Mouse (Mus musculus) right cerebral cortex, postnatal 25 days (tissue): ENCODE data around the gene Homez.

Experiments
- DNase-seq: peaks from one replicate; pipeline ENCODE4 v3.0.0; 2022

Homez gene

DNA sequence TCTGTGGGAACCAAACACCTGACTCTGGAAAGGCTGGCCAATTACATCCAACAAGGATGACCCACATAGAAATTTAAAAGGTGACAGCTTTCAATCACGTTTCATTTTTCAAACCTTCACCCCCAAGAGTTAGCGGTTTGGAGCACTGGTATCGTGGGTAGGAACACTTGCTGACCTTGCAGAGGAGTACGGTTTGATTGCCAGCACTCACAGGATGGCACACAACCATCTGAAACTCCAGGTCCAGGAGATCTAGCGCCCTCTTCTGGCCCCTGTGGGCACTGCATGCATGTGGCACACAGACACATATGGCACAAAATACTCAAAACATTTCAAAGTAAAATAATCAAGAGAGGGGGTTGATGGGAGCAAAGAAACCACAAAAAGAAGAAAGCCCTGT, 3.8 kb downstream of the Homez start:
- DNase-seq: no peak

DNA sequence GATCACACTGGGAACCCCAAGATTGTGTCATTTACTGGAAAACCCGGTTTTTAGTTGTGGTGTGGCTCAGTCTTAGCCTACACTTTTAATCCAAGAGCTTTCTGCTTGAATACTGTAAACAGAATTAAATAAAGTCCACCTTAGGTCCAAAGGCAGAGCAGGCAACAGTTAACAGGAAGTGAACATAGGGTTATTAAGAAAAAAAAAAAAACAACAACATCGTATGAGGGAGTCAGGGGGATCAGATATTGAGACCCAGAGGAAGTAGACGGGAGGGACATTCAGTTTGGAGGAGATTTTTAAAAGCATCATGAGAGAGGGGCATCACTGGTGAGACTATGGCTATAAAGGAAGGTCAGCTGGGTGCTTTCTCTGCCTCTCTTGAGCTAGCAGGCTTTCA, 4.5 kb downstream of the Homez start:
- no peak for DNase-seq

DNA sequence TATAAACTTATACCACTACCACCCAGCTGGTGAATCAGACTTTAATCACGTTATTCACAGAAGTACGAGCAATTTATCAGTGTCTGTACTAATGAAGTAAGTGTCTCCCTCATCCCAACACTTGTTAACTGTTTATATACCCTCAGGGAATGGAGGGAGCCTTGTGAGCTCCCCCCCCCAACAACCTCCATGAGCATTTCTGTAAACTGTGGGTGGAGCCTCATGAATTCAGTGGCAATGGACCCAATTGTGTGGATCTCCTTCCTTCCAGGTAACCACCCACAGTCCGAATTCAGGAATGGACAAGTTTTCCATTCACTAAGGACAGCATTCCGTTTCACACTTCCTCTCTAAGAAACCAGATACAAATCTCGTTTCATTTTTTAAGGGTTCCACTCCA, 5.1 kb downstream of the Homez start:
- DNase-seq: no peak

DNA sequence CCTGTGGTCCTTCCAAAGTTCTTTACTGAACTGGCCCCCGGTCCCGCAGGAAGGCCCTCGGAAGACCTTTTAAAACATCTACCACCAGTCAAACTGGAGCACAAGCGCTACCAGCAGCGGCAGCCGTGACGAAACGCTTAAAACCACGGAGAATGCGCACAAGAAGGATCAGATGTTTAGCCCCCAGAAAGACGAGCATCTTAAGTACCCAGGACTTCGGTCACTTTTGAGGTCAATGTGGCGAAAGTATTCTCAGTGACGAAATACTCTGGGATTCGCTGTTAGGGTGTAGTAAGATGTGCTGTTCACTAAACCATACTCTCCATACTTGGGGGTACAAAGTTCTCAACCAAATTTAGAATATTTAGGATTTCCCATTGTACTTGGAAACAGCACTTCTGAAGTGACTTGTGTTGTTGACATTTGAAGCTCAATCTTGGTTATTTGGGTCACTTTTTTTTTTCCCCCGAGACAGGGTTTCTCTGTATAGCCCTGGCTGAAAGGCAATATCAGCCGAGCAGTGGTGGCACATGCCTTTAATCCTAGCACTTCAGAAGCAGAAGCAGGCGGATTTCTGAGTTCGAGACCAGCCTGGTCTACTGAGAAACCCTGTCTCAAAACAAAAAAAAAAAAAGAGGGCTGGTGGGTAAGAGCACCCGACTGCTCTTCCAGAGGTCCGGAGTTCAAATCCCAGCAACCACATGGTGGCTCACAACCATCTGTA, 6.3 kb downstream of the Homez start:
- no peak for DNase-seq

DNA sequence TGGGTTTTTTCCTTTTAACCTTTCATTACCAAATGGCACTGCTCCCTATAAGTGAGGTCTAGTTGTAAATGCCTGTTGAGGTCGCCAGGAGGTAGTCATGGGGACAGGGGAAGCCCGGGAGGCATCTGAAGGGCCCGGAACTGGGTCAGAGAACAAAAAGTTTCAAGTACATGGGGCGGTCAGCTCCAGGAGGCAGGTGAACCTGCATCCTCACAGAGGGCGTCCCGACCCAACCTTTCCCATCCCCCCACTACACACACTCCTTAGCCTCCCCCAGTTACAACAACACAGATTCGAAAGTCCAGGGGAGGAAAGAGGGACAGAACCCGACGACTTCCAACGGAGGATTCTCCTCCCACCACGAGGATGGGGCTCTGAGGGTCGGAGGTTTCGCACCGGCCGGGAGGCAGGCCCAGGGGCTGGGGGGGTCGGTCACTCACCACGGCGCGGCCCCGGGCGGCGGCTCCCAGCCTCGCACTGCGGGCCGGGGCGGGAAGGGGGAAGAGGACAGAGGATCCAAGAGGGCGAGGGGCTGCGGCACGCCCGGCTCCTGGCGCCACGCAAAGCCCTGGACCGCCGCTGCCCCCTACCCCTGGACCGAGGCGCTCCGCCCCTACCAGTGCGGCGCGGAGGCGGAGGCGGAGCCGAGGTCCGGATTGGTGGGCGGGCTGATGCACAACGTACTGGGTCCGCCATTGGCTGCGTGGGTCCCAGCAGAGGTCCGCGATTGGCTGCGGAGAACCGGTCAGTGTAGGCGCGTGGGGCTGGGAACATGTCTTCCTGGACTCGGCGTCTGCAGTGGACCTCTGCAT, 7.1 kb downstream of the Homez start:
- peak; percentile 93 for DNase-seq

DNA sequence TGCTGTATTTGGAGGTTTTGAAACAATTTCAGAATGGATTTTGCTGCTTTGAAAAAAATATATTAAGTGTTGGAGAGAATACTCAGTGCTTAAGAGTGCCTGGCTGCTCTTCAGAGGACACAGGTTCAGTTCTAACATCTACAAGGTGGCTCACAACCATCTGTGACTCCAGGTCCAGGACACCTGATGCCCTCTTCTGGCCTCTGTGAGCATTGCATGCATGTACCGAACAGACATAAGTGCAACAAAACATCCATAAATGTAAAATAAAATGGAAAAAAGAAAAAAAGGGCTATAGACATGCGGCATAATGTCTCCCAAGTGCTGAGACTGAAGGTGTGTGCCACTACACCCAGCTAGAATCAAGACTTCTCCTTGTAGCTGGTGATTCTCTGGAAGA, 10.2 kb downstream of the Homez start:
- no peak for DNase-seq

DNA sequence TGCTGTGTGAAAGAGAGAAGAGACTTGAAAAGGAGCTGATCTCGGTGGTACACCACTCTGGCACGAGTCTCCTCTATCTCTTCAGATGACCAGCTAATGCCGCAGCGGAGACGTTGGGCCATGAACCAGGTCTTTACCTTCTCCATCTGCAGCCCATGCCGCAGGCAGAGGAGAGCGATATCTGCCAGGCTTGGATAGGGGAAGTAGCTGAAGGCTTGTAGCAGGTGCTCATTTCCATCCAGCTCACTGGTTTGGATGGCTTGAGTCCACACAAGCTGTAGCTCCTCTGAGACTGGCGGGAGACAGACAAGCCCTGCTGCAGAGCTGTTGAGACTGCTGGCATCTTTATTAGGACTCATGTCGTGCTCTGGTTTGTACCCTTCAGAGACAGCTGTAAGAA, 12.9 kb downstream of the Homez start:
- DNase-seq: no peak

DNA sequence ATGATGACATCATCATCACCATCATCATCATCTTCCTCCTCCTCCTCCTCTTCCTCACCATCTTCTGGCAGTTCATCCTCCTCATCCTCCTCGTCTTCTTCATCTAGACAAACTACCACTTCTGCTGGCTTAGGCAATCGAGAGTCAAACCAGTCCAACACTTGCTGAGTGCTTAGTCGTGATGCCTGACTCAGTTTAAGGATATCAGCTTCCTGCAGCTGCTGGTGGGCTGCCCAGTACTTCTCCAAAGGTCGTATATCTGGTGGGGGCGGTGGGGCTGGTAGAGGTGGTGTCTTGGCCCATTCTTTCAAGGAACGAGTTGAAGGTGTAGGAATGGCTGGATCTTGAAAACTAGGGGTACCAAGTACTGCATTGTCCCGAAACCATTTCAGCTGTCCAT, 14.1 kb downstream of the Homez start:
- no peak for DNase-seq

DNA sequence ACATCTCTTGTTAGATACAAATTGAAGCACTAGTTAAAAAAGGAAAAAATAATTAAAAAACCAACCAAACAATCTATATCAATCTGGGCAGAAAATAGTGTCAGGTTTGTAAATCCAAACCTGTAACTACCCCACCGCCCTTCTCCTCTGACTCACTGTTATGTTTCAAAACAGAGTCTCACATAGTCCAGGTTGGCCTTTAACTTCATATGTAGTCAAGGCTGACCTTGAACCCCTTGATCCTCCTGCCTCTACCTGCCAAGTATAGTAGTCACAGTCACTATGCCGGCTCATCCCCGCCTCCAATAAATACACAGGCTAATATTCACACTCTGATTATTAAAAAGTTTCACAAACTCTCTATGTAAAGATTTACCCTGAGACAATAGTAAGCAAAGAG, 15.0 kb downstream of the Homez start:
- no peak for DNase-seq

DNA sequence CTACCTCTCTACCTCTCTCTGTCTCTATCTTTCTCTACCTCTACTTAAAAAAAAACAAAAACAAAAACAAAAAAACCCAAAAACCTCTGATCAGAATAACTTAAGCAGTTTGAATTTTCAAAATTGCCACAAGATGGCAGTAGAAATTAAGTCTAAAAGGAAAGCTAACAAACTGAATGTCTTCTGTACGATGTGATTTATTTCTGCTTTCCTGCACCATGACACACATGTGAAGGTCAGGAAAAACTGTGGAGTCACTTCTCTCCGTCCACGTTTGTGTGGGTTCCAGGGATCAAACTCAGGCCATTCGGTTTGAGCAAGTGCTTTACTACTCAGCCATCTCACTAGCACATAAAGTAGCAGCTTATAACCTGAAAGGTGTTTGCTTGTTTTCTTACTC, 27.3 kb downstream of the Homez start:
- peak; percentile 7 for DNase-seq

DNA sequence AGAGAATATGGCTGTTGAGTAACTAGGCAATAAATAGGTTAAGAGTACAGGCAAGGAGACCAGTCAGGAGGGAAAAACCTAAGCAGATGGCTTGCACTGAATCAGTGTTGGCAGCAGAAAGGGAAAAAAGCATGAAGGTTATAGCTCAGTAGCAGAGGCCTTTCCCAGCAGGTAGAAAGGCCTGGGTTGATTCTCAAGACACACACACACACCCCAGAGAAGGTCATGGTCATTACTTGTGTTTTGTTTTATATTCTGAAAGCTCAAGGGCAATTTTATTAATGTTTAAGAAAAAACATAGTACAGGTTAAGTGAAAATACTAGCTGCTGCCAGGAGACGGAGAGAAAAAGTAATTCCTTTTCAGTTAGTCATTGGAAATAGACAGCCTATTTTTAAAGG, 47.0 kb downstream of the Homez start:
- DNase-seq: no peak

DNA sequence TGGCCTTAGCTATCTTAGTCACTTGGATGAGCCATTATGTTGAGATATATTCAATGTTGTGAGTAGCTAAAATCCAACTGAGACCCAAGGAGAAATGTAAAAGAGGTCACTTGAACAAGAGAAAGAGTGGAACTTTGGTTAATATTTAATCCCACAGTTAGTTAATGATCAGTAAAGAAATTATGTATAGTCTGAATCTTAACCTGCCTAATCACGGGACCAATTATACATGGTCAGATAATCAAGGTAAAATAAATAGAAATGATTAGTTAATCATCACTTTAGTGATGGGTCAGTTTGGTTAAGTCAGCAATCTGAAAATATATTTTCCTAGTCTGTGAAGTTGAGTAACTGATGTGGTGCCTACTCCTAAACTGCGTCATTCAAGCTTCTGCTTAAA, 48.5 kb downstream of the Homez start:
- no peak for DNase-seq

DNA sequence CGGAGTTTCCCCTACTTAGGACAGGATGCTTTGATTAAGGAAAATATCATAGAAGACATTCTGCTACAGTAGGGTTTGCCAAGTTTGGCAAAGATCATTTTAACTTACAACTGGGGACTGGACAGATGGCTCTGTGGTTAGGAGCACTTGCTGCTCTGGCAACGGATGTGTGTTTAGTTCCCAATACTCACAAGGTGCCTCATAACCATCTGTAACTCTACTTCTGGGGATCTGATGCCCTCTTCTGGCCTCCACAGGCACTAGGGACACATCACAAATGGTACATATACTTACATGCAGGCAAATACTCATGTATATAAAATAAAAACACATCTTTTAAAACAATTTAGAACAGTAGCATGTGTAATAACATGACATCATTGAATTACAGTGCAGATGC, 53.0 kb downstream of the Homez start:
- DNase-seq: no peak

DNA sequence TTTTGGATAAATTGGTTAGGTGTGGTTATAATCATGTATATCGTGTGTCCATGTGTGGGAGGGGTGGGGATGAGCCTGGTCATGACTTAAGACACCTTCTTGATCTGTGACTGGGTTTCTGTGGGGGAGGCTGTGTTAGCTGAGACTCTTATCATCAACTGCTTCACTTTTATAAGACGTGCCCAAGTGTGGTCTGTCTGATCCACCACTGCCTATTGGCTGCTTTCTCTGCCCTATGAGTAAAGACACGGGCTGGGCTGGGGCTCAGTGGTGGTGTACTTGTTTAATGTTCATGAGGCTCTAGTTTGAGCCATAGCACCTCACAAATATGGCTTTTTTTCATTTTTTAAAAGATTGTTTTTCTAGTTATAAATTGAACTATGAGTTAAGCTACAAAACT, 55.0 kb downstream of the Homez start:
- no peak for DNase-seq

DNA sequence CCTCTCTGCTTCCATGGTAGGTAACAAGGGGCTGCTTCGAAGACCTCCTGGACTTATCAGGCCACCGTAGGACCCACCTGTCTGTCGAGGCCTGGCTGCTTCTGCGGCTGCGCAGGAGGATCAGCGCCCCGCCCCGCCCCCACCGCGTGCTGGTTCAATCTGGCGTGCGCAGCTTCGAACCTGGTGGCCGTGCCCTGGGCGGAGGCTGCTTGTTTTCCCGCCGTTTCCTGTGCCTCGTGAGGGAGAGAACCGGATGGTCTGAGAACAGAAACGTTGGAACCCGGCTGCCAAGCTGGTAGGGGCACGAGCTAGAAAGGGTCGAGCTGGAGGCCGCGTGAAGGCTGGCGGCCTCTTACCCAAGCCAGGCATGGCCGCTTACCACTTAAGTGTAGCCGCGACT, 56.8 kb downstream of the Homez start, which contains the start of gene Rnf212b:
TSS of gene Rnf212b (plus strand) at position 151 of the 400 bp plus-strand sequence.
- no peak for DNase-seq

DNA sequence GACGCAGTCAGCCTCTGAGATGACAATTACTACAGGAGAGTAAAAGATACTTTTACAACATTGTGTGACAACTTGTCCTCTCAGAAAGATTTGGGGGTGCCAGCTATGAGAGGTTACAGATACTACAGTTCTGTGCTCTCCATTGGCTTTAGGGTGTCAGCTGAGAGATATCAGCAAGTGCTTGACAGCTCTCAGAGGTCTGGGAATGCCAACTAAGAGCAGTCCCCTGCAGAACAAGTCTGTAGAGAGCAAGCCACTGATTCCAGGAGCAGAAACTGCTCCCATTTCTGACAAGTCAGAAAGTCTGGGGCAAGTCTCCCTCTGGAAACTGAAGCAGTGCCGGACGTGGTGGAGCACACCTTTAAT, 61.1 kb downstream of the Homez start:
- no peak for DNase-seq

DNA sequence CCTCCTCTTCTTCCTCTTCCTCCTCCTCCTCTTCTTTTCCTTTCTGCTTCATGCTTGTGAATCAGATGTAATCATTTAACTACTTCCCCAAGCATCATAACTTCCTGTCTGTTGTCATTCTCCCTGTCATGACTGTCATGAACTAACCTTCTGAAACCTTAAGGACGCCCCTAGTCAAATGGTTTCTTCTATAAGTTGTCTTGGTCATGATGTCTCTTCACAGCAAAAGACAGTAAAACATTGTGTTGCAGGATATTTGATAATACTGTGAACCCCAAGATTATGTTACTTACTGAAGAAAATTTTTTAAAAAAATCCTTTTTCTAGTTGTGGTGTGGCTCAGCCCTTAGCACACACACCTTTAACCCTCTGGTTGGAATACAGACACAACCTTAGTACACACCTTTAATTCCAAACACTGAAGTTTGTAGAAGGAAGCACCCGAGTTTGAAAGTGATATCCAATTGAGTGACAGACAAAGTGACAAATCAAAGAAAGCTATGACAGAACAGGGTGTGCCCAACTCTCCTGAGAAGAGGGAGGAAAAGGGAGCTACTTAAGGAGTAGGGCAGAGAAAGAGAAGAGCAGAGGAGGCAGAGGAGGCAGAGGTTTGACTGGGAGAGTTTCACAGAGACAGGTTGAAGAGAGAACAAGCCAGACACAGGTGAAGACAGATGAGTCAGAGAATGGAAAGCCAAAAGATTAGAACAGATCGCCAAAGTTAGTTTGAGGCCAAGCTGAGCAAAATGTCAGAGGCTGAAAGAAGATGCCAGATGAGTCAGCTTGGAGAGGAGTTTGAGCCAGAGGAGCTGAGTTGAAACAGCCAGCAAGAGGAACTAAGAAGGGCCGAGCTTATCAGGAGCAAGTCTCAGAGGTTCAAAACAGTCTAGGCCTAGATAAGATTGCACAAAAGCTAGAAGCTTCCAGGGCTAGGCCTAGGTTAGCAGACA, 61.8 kb downstream of the Homez start:
- no peak for DNase-seq

DNA sequence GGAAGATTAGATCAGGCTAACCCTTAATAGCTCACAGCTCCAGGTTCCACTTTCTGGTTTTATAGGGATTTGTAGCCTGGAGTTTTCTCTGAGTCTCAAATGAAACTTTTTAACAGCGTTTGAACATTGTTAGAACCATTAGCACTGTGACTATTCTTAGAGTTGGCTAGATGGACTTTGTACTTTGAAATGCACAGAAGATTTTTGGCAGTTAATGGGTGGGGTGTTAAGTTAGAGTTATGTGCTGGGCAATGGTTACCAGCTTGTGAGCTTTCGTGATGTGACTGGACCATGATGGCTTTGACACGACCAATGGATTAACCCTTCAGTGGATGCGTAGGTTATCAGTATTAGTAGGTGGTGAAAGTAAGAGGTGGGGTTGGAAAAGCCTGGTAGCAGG, 64.6 kb downstream of the Homez start:
- DNase-seq: no peak
